Mouse (Mus musculus): ENCODE results near the gene Atxn7l1. TPM values are rescaled to one million over a fixed set of nuclear protein-coding genes. Genes with fewer than 3 reads are reported as not detected.
A peak's percentile ranks its signal among the peaks of the same experiment; 100 is the strongest.

Gene Atxn7l1
- polyA plus RNA-seq, 1 experiment = 37.1 TPM

DNA sequence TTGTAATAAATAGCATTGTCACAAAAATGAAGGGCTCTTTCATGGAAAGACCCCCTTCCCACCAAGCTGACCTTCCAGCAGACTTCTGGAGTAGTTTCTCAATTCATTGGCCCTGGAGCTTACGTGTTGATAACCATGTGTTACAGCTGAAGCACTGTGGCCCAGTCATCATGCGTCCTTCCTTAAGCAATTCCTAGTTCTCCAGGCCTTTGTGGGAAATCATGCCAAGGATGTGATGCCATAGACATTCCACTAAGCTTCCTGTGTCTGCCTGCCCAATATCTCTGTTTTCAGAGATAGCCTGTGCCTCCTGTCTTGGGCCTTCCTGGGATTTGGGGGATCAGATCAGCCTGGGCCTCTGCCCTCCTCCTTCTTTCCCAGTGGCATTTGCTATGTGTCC lies 32.9 kb downstream of the Atxn7l1 start:
- WGBS = 93% methylated on average over 2 of the region's 2 CpGs

DNA sequence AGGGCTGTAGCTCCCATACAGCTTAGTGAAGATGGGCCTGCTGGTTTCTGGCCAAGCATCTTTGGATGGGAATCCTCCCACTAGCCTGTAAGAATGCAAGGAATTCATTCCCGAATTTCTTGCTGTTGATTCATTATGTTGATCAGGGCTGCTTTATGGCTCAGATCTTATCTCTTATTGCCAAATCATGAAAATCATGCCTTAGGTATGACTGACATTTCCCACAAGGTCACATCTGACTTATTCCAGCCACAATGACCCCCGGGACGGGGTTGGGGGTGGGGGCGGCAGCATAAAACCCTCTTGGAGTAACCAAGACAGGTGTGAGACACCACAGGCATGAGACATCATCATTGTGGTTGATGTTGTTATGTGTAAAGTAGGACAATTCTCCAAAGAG lies 34.4 kb downstream of the Atxn7l1 start:
- TF ChIP-seq CTCF (IDR thresholded peaks at IDR 0.05; ENCODE audit: extremely low read depth, insufficient read depth, insufficient read length, insufficient replicate concordance) (no peak), POLR2A (IDR thresholded peaks at IDR 0.05; ENCODE audit: low read depth, low read length) (no peak)
- Histone ChIP-seq H3K4me3 (ENCODE audit: extremely low read depth, insufficient read depth, insufficient read length) (no peak overlapping the region), H3K27ac (ENCODE audit: insufficient read depth, low read length) (no peak overlapping the region), H3K4me1 (ENCODE audit: control insufficient read depth, insufficient read depth, insufficient read length) (no peaks in the 10 kb centered on the region; the same call in 1 of the 2 replicates), H3K27me3 (ENCODE audit: control insufficient read depth, insufficient read depth, low read length) (no peaks in the 10 kb centered on the region), H3K36me3 (ENCODE audit: control insufficient read depth, insufficient read depth, low read length) (no peaks in the 10 kb centered on the region)
- DNase-seq (ENCODE audit: low read depth in 1 of 2, low spot score in 2 of 2) = no peak
- WGBS = 85% methylated on average over 4 of the region's 4 CpGs

More for the DNA sequence above, 32.9 kb downstream of the Atxn7l1 start:
- Histone ChIP-seq H3K36me3 (ENCODE audit: control insufficient read depth, insufficient read depth, low read length) (no peaks in the 10 kb centered on the region), H3K4me3 (ENCODE audit: extremely low read depth, insufficient read depth, insufficient read length) (no peak overlapping the region), H3K27me3 (ENCODE audit: control insufficient read depth, insufficient read depth, low read length) (no peaks in the 10 kb centered on the region), H3K4me1 (ENCODE audit: control insufficient read depth, insufficient read depth, insufficient read length) (peaks cover 12% of the 10 kb centered on the region; the same call in 1 of the 2 replicates), H3K27ac (ENCODE audit: insufficient read depth, low read length) (no peak overlapping the region)
- DNase-seq (ENCODE audit: low read depth in 1 of 2, low spot score in 2 of 2) = no peak
- no peak for TF ChIP-seq CTCF (IDR thresholded peaks at IDR 0.05; ENCODE audit: extremely low read depth, insufficient read depth, insufficient read length, insufficient replicate concordance)
- TF ChIP-seq POLR2A (IDR thresholded peaks at IDR 0.05; ENCODE audit: low read depth, low read length) = no peak

DNA sequence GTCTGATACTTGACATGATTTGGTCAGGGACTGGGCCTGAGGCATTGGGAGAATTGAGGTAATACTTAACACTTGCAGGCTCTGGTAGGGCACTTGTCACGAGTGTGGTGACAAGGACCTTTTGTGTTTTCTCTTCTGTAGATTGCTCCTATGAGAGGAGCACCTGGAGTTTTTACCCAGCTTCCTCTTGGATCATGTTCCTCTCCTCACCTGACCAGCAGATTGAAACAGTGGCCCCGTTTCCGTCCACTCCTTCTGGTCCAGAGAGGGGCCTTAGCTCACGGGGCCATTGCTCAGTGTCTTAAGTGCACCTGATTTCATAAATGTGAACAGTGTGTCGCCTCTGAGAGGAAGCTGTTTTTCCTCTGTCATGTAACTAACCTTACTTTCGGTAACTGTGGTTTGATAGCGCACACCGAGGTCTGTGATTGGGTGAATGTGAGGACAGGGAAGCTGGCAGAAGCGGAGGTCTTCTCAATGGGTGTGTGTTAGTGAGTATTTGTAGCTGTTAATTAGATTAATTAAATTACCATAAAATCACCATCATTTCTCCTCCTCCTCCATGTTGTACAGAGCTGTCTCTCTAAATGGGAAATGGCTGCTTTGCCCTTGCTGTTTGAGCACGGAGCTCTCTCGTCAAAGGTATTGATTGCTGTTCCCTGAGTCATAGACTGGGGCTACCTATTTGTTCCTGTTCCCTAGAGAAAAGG lies 35.1 kb downstream of the Atxn7l1 start:
- Histone ChIP-seq H3K4me3 (ENCODE audit: extremely low read depth, insufficient read depth, insufficient read length) (peak overlapping the region; percentile 12; the same call in 1 of the 2 replicates), H3K27ac (ENCODE audit: insufficient read depth, low read length) (0 out of 2 replicates have a peak overlapping the region, but pooled peaks have one; percentile 24), H3K4me1 (ENCODE audit: control insufficient read depth, insufficient read depth, insufficient read length) (no peaks in the 10 kb centered on the region; the same call in 1 of the 2 replicates), H3K27me3 (ENCODE audit: control insufficient read depth, insufficient read depth, low read length) (no peaks in the 10 kb centered on the region), H3K36me3 (ENCODE audit: control insufficient read depth, insufficient read depth, low read length) (no peaks in the 10 kb centered on the region)
- no peak for DNase-seq (ENCODE audit: low read depth in 1 of 2, low spot score in 2 of 2)
- 23% methylated on average over 11 of the region's 11 CpGs for WGBS
- no peak for TF ChIP-seq POLR2A (IDR thresholded peaks at IDR 0.05; ENCODE audit: low read depth, low read length)
- no peak for TF ChIP-seq CTCF (IDR thresholded peaks at IDR 0.05; ENCODE audit: extremely low read depth, insufficient read depth, insufficient read length, insufficient replicate concordance)

DNA sequence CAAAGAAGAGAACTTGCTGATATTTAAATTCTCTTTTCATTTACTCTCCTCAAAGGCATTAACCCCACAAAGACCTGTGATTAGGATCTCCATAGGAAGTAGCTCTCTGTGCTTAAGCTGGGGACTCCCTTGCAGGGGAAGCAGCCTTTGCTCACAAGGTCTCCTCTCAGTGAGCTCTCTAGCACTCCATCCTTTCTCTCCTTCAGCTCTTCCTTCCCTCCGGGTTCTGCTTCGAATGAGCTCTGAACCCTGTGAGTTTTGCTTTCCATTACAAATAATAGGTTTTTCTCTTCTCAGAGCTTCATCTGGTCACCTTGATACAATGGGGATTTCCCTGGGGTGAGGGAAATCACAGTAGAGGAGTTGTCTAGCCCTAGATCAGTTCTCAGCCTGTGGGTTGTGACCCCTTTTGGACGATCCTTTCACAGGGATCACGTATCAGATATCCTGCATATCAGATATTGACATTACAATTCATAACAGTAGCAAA lies 35.7 kb downstream of the Atxn7l1 start:
- no peaks in the 10 kb centered on the region for H3K36me3 ChIP-seq (ENCODE audit: control insufficient read depth, insufficient read depth, low read length)
- TF ChIP-seq POLR2A (IDR thresholded peaks at IDR 0.05; ENCODE audit: low read depth, low read length) = no peak
- TF ChIP-seq CTCF (IDR thresholded peaks at IDR 0.05; ENCODE audit: extremely low read depth, insufficient read depth, insufficient read length, insufficient replicate concordance) = no peak
- H3K4me3 ChIP-seq (ENCODE audit: extremely low read depth, insufficient read depth, insufficient read length) = no peak overlapping the region
- H3K4me1 ChIP-seq (ENCODE audit: control insufficient read depth, insufficient read depth, insufficient read length) = no peaks in the 10 kb centered on the region; the same call in 1 of the 2 replicates
- no peak overlapping the region for H3K27ac ChIP-seq (ENCODE audit: insufficient read depth, low read length)
- H3K27me3 ChIP-seq (ENCODE audit: control insufficient read depth, insufficient read depth, low read length) = no peaks in the 10 kb centered on the region
- 58% methylated on average over 4 of the region's 4 CpGs for WGBS
- DNase-seq (ENCODE audit: low read depth in 1 of 2, low spot score in 2 of 2) = no peak

DNA sequence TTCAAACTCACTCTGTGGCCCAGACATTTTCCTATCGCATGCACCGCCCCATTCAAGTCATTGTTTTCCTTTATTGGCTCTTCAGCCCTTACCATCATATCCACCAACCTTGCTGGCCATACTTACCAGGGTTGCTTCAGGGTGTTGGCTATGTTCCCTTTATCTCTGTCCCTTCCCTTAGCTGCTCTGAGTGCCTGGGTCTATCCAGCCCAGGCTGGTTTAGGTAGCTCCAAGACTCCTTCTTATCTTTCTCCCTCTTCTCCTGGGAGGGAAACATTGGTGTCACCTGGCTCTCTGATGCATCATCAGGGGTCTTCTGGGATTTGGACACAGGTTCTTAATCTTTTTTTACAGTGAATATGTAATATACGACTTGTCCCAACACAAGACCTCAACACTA lies 36.6 kb downstream of the Atxn7l1 start:
- 90% methylated on average over 3 of the region's 3 CpGs for WGBS
- no peak overlapping the region for H3K27ac ChIP-seq (ENCODE audit: insufficient read depth, low read length)
- no peak overlapping the region for H3K4me3 ChIP-seq (ENCODE audit: extremely low read depth, insufficient read depth, insufficient read length)
- H3K36me3 ChIP-seq (ENCODE audit: control insufficient read depth, insufficient read depth, low read length) = no peaks in the 10 kb centered on the region
- DNase-seq (ENCODE audit: low read depth in 1 of 2, low spot score in 2 of 2) = no peak
- no peaks in the 10 kb centered on the region for H3K27me3 ChIP-seq (ENCODE audit: control insufficient read depth, insufficient read depth, low read length)
- TF ChIP-seq POLR2A (IDR thresholded peaks at IDR 0.05; ENCODE audit: low read depth, low read length) = no peak
- no peak for TF ChIP-seq CTCF (IDR thresholded peaks at IDR 0.05; ENCODE audit: extremely low read depth, insufficient read depth, insufficient read length, insufficient replicate concordance)
- H3K4me1 ChIP-seq (ENCODE audit: control insufficient read depth, insufficient read depth, insufficient read length) = no peaks in the 10 kb centered on the region; the same call in 1 of the 2 replicates

DNA sequence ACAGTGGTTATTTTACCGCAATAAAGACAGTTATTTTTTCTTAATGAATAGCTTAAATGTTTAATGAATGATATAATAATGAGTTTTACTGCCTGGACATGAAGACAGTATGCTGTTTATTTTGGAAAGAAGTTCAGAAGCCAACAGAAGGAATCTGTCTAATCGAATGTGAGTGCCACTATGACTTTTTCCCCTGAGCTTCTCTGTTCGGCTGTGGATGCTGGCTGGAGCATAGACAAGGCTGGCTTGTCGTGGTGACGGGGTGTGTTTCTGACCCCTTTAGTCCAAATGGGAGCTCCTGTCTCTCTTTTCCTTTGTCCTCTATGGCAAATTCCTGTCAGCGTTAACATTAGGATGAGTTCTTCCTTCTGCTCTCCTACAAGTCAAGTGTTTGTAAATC lies 37.6 kb downstream of the Atxn7l1 start:
- H3K4me1 ChIP-seq (ENCODE audit: control insufficient read depth, insufficient read depth, insufficient read length) = no peaks in the 10 kb centered on the region; the same call in 1 of the 2 replicates
- 87% methylated on average over 6 of the region's 6 CpGs for WGBS
- no peaks in the 10 kb centered on the region for H3K36me3 ChIP-seq (ENCODE audit: control insufficient read depth, insufficient read depth, low read length)
- H3K4me3 ChIP-seq (ENCODE audit: extremely low read depth, insufficient read depth, insufficient read length) = no peak overlapping the region
- no peaks in the 10 kb centered on the region for H3K27me3 ChIP-seq (ENCODE audit: control insufficient read depth, insufficient read depth, low read length)
- no peak for TF ChIP-seq CTCF (IDR thresholded peaks at IDR 0.05; ENCODE audit: extremely low read depth, insufficient read depth, insufficient read length, insufficient replicate concordance)
- TF ChIP-seq POLR2A (IDR thresholded peaks at IDR 0.05; ENCODE audit: low read depth, low read length) = no peak
- no peak overlapping the region for H3K27ac ChIP-seq (ENCODE audit: insufficient read depth, low read length)
- DNase-seq (ENCODE audit: low read depth in 1 of 2, low spot score in 2 of 2) = no peak

DNA sequence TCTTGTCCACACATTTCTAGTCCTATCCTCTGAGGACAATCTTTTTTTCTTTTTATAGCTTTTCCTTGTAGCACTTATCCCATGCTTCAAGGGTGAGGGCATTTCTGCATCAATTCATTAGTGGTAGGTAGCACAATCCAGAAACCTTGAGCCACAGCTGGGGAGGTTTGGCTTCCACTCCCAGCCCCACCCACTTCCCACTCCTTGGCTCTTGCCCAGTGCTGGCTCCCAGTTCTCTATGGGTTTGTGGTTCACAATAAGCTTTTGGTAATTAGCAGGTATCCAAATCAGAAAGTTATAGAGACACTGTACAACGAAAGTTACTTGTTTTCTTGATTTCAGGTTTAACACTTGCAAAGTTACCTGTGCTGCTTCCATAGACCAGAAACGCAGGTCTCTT lies 38.8 kb downstream of the Atxn7l1 start:
- H3K4me1 ChIP-seq (ENCODE audit: control insufficient read depth, insufficient read depth, insufficient read length) = no peaks in the 10 kb centered on the region; the same call in 1 of the 2 replicates
- no peak for DNase-seq (ENCODE audit: low read depth in 1 of 2, low spot score in 2 of 2)

More for the DNA sequence above, 38.8 kb downstream of the Atxn7l1 start:
- TF ChIP-seq CTCF (IDR thresholded peaks at IDR 0.05; ENCODE audit: extremely low read depth, insufficient read depth, insufficient read length, insufficient replicate concordance) = no peak
- TF ChIP-seq POLR2A (IDR thresholded peaks at IDR 0.05; ENCODE audit: low read depth, low read length) = no peak
- no peak overlapping the region for H3K27ac ChIP-seq (ENCODE audit: insufficient read depth, low read length)
- 94% methylated on average over 2 of the region's 2 CpGs for WGBS
- no peaks in the 10 kb centered on the region for H3K36me3 ChIP-seq (ENCODE audit: control insufficient read depth, insufficient read depth, low read length)
- H3K4me3 ChIP-seq (ENCODE audit: extremely low read depth, insufficient read depth, insufficient read length) = no peak overlapping the region
- no peaks in the 10 kb centered on the region for H3K27me3 ChIP-seq (ENCODE audit: control insufficient read depth, insufficient read depth, low read length)

Measured in spleen, adult 2 months (tissue).